Mouse (Mus musculus) CH12.LX (cell line): Measurements from ENCODE around the gene St8sia1. TPM values are rescaled to one million over a fixed set of nuclear protein-coding genes. Genes with fewer than 3 reads are reported as not detected.

Source experiments
- DNase-seq: peaks from one replicate; pipeline ENCODE4 v3.0.0-alpha.2; 2013; ENCODE audit errors: extremely low read depth
- H3K27ac ChIP-seq: 2 replicates; pipeline ENCODE4 v1.5.1; 2012; ENCODE audit warnings: low read depth, mild to moderate bottlenecking, control low read depth, moderate library complexity; ENCODE audit not compliant: insufficient read depth
- H3K27me3 ChIP-seq: replicated peaks from 2 replicates; pipeline ENCODE3; 2012; ENCODE audit warnings: inconsistent platforms
- H3K36me3 ChIP-seq, 2 experiments: replicated peaks in 1 of 2; 2 replicates each; pipeline versions ENCODE3 to v1.6.1; 2012; ENCODE audit warnings: inconsistent platforms in 1 of 2, low read length in 1 of 2, mild to moderate bottlenecking in 1 of 2, mixed read lengths in 1 of 2, moderate library complexity in 1 of 2; ENCODE audit not compliant: control insufficient read depth in 1 of 2, insufficient read depth in 1 of 2
- H3K4me1 ChIP-seq, 2 experiments: 2 replicates each; pipeline ENCODE4 v1.6.1; 2012; ENCODE audit warnings: inconsistent platforms in 1 of 2, moderate library complexity in 1 of 2; ENCODE audit not compliant: insufficient read depth in 2 of 2, control insufficient read depth in 1 of 2
- H3K4me2 ChIP-seq: 2 replicates; pipeline ENCODE4 v1.6.1; 2012; ENCODE audit warnings: low read depth, mild to moderate bottlenecking, control low read depth; ENCODE audit not compliant: poor library complexity, insufficient read depth, severe bottlenecking
- H3K4me3 ChIP-seq, 3 experiments: fragments of 150-350 bp in 1 of 3; sonication (generic) in 1 of 3; replicated peaks in 1 of 3; 2 replicates each; pipeline versions ENCODE3 to v1.5.1; 2011 to 2012; ENCODE audit warnings: low read depth in 2 of 3, low read length in 2 of 3, mild to moderate bottlenecking in 2 of 3, moderate library complexity in 2 of 3, control low read depth in 1 of 3, improper control_type of control experiment in 1 of 3, inconsistent platforms in 1 of 3, mixed read lengths in 1 of 3; ENCODE audit not compliant: poor library complexity in 1 of 3
- H3K79me2 ChIP-seq: replicated peaks from 2 replicates; pipeline ENCODE4 v1.6.1; 2012; ENCODE audit warnings: mild to moderate bottlenecking, moderate library complexity; ENCODE audit not compliant: control insufficient read depth, poor library complexity, insufficient read depth, severe bottlenecking; ENCODE audit errors: extremely low read depth
- H3K9ac ChIP-seq: 2 replicates; pipeline ENCODE4 v1.6.1; 2012; ENCODE audit warnings: low read depth, mild to moderate bottlenecking, control low read depth, moderate library complexity; ENCODE audit not compliant: insufficient read depth
- H3K9me3 ChIP-seq: replicated peaks from 2 replicates; pipeline ENCODE3; 2012; ENCODE audit warnings: low read length, inconsistent platforms, mixed read lengths
- BHLHE40 ChIP-seq: IDR thresholded peaks from 2 replicates; pipeline ENCODE4 v1.6.1; 2011; ENCODE audit warnings: mild to moderate bottlenecking, low read depth, low read length, improper control_type of control experiment
- CHD2 ChIP-seq: IDR thresholded peaks from 2 replicates; pipeline ENCODE4 v1.6.1; 2011; ENCODE audit warnings: low read length, improper control_type of control experiment
- E2F4 ChIP-seq: IDR thresholded peaks from 2 replicates; pipeline ENCODE4 v1.6.1; 2011; ENCODE audit warnings: low read depth, low read length, improper control_type of control experiment; ENCODE audit not compliant: insufficient replicate concordance
- ETS1 ChIP-seq: conservative IDR thresholded peaks from 2 replicates; pipeline ENCODE4 v1.6.1; 2012; ENCODE audit warnings: low read depth, mild to moderate bottlenecking, inconsistent platforms, low read length, improper control_type of control experiment, moderate library complexity
- GABPA ChIP-seq: IDR thresholded peaks from 2 replicates; pipeline ENCODE4 v1.6.1; 2012; ENCODE audit warnings: low read depth, low read length, improper control_type of control experiment, inconsistent platforms; ENCODE audit not compliant: insufficient replicate concordance
- JUND ChIP-seq: conservative IDR thresholded peaks from 2 replicates; pipeline ENCODE4 v1.6.1; 2011; ENCODE audit warnings: low read depth, low read length, improper control_type of control experiment
- MAFK ChIP-seq: IDR thresholded peaks from 2 replicates; pipeline ENCODE4 v1.6.1; 2011; ENCODE audit warnings: low read length, improper control_type of control experiment; ENCODE audit not compliant: insufficient replicate concordance
- MAX ChIP-seq: IDR thresholded peaks from 2 replicates; pipeline ENCODE4 v1.6.1; 2011; ENCODE audit warnings: low read length, improper control_type of control experiment
- MAZ ChIP-seq: IDR thresholded peaks from 2 replicates; pipeline ENCODE4 v1.6.1; 2012; ENCODE audit warnings: low read depth, mild to moderate bottlenecking, inconsistent platforms, low read length, improper control_type of control experiment, moderate library complexity
- MEF2A ChIP-seq: IDR thresholded peaks from 2 replicates; pipeline ENCODE4 v1.6.1; 2014; ENCODE audit warnings: low read depth, mild to moderate bottlenecking, inconsistent platforms, low read length, improper control_type of control experiment, borderline replicate concordance
- MYC ChIP-seq: IDR thresholded peaks from 2 replicates; pipeline ENCODE4 v1.6.1; 2011; ENCODE audit warnings: low read depth, mild to moderate bottlenecking, improper control_type of control experiment, low read length
- NELFE ChIP-seq: IDR thresholded peaks from 2 replicates; pipeline ENCODE4 v1.6.1; 2011; ENCODE audit warnings: low read depth, low read length, improper control_type of control experiment
- PAX5 ChIP-seq: IDR thresholded peaks from 2 replicates; pipeline ENCODE4 v1.6.1; 2012; ENCODE audit warnings: low read length, inconsistent platforms, mixed read lengths
- POLR2A ChIP-seq: IDR thresholded peaks from 2 replicates; pipeline ENCODE4 v1.6.1; 2011; ENCODE audit warnings: low read depth, mild to moderate bottlenecking, improper control_type of control experiment, low read length
- POLR2AphosphoS2 ChIP-seq: IDR thresholded peaks from 2 replicates; pipeline ENCODE4 v1.6.1; 2011; ENCODE audit warnings: low read depth, low read length, improper control_type of control experiment
- RCOR1 ChIP-seq: conservative IDR thresholded peaks from 2 replicates; pipeline ENCODE4 v1.6.1; 2012; ENCODE audit warnings: low read depth, mild to moderate bottlenecking, inconsistent platforms, low read length, improper control_type of control experiment
- SIN3A ChIP-seq: IDR thresholded peaks from 2 replicates; pipeline ENCODE4 v1.6.1; 2012; ENCODE audit warnings: low read length, improper control_type of control experiment, inconsistent platforms
- TBP ChIP-seq: conservative IDR thresholded peaks from 2 replicates; pipeline ENCODE4 v1.6.1; 2011; ENCODE audit warnings: low read depth, low read length, improper control_type of control experiment
- TCF12 ChIP-seq: IDR thresholded peaks from 2 replicates; pipeline ENCODE4 v1.6.1; 2014; ENCODE audit warnings: low read depth, mild to moderate bottlenecking, inconsistent platforms, low read length, improper control_type of control experiment
- USF1 ChIP-seq: IDR thresholded peaks from 2 replicates; pipeline ENCODE4 v1.6.1; 2014; ENCODE audit warnings: low read depth, mild to moderate bottlenecking, inconsistent platforms, low read length, improper control_type of control experiment
- USF2 ChIP-seq: conservative IDR thresholded peaks from 2 replicates; pipeline ENCODE4 v1.6.1; 2011; ENCODE audit warnings: low read depth, low read length, improper control_type of control experiment
- ZC3H11A ChIP-seq: IDR thresholded peaks from 2 replicates; pipeline ENCODE4 v1.6.1; 2012; ENCODE audit warnings: low read depth, mild to moderate bottlenecking, inconsistent platforms, low read length, improper control_type of control experiment
- ZKSCAN1 ChIP-seq: IDR thresholded peaks from 2 replicates; pipeline ENCODE4 v1.6.1; 2012; ENCODE audit warnings: low read depth, inconsistent platforms, low read length, improper control_type of control experiment, borderline replicate concordance
- ZMIZ1 ChIP-seq: IDR thresholded peaks from 2 replicates; pipeline ENCODE4 v1.6.1; 2012; ENCODE audit warnings: low read depth, mild to moderate bottlenecking, inconsistent platforms, low read length, improper control_type of control experiment
- ZNF384 ChIP-seq: IDR thresholded peaks from 2 replicates; pipeline ENCODE4 v1.6.1; 2012; ENCODE audit warnings: low read depth, low read length, improper control_type of control experiment, inconsistent platforms
- dilution Hi-C: fragments of 300-500 bp; cut with MboI; formaldehyde crosslinking; loops from 2 replicates; pipeline ENCODE4 v1.14.3; 2020; ENCODE audit warnings: low sequenced_read_pairs; ENCODE audit not compliant: extremely low pct_unique_long_range_greater_than_20kb, extremely low pct_ligation_motif_present
- in situ Hi-C: fragments of 300-500 bp; cut with MboI; formaldehyde crosslinking; loops from 3 replicates; pipeline ENCODE4 v1.14.3; 2019; ENCODE audit warnings: low sequenced_read_pairs, low pct_ligation_motif_present, low pct_unique_long_range_greater_than_20kb, mixed read lengths
- polyA plus RNA-seq: library from polyadenylated mRNA; unstranded; fragments of >175 nt; gene quantifications from 2 replicates; pipeline ENCODE4 v1.2.1, GENCODE M21; 2012; ENCODE audit warnings: low read depth; ENCODE audit not compliant: insufficient read length
- total RNA-seq, 2 experiments: library from RNA; depleted of rRNA; stranded (reverse); fragments of 300-350 nt in 1 of 2; fragments of >200 nt in 1 of 2; gene quantifications; 2 replicates each; pipeline ENCODE4 v1.2.3; 2012 to 2014

The St8sia1 gene
- total and polyA plus RNA-seq, 3 experiments: 0.13 to 0.51 (median 0.20) TPM

GRCm38 (mm10) chr6:142950354-142950753 lies 13.9 kb downstream of the St8sia1 start (continued):
- TF ChIP-seq USF2: no peak

DNA sequence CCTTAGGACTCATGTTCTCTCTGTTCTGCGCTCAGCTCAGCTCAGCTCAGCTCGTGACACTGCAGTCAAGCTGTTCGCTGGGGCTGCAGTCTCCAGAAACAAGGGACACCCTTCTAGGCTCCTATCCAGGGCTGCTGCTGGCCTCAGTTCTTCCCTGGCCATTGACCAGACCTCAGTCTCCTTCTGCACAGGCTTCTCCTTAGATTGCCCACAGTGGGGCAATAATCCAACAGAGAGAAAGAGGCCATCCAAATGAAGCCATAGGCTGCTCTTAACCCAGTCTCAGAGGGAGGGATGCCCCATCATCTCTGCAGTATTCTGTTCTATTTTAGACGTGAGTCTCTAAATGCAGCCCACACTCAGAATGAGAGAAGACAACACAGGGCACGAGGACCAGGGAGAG lies 15.3 kb downstream of the St8sia1 start:
- no peak for TF ChIP-seq POLR2A
- no peak for TF ChIP-seq USF1
- TF ChIP-seq RCOR1: no peak
- no peak for TF ChIP-seq ZMIZ1
- no peak for TF ChIP-seq NELFE
- no peak for TF ChIP-seq GABPA
- no peak for TF ChIP-seq ZC3H11A
- no peak for TF ChIP-seq PAX5
- TF ChIP-seq ZKSCAN1: no peak
- TF ChIP-seq POLR2AphosphoS2: no peak
- TF ChIP-seq MAFK: no peak
- no peak for TF ChIP-seq TBP
- H3K4me3 ChIP-seq: no peak overlapping the region
- H3K36me3 ChIP-seq: no peaks in the 10 kb centered on the region
- DNase-seq: no peak
- no peak overlapping the region for H3K27ac ChIP-seq
- H3K9ac ChIP-seq: no peak overlapping the region
- no peaks in the 10 kb centered on the region for H3K9me3 ChIP-seq
- H3K4me2 ChIP-seq: no peak overlapping the region
- no peaks in the 10 kb centered on the region for H3K79me2 ChIP-seq
- H3K27me3 ChIP-seq: no peaks in the 10 kb centered on the region
- peaks cover 15 to 44% of the 10 kb centered on the region in 2 experiments for H3K4me1 ChIP-seq
- dilution Hi-C loops (no loop called here), in situ Hi-C loops (no loop called here)

DNA sequence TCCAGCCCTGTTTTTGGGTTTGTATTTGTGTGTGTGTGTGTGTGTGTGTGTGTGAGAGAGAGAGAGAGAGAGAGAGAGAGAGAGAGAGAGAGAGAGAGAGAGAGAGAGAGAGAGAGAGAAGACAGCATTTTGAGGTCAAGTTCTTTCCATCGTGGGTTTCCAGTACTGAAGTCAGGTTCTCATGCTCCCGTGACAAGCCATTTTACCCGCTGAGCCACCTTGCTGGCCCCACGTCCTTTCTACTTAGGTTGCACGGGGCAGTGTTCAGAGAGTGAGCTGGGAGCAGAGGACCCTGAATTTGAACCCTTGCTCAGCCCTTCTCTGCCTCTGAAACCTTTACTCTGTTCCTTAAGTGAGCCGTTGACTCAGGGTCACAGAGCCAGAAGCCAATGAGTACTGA lies 17.2 kb downstream of the St8sia1 start:
- H3K9ac ChIP-seq: no peak overlapping the region
- H3K27ac ChIP-seq: no peak overlapping the region

More for the DNA sequence above, 17.2 kb downstream of the St8sia1 start:
- dilution Hi-C loops: no loop called here
- Histone ChIP-seq H3K4me2 (no peak overlapping the region), H3K36me3 (no peaks in the 10 kb centered on the region), H3K4me3 (no peak overlapping the region), H3K4me1 (peaks cover 4 to 36% of the 10 kb centered on the region in 2 experiments), H3K9me3 (no peaks in the 10 kb centered on the region), H3K27me3 (no peaks in the 10 kb centered on the region), H3K79me2 (no peaks in the 10 kb centered on the region)
- in situ Hi-C loops: no loop called here
- TF ChIP-seq MEF2A (no peak), SIN3A (no peak), CHD2 (no peak), MAX (no peak), ETS1 (no peak), E2F4 (no peak), MYC (no peak), JUND (no peak), USF1 (no peak), TCF12 (no peak), ZMIZ1 (no peak), ZNF384 (no peak), BHLHE40 (no peak), MAZ (no peak)
- no peak for DNase-seq
